Mouse (Mus musculus): ENCODE data around the gene Nckap5. TPM values are rescaled to one million over a fixed set of nuclear protein-coding genes. Genes with fewer than 3 reads are reported as not detected.

The Nckap5 gene
- polyA plus RNA-seq, 1 experiment from 2014 or later, result 6.2 TPM

DNA sequence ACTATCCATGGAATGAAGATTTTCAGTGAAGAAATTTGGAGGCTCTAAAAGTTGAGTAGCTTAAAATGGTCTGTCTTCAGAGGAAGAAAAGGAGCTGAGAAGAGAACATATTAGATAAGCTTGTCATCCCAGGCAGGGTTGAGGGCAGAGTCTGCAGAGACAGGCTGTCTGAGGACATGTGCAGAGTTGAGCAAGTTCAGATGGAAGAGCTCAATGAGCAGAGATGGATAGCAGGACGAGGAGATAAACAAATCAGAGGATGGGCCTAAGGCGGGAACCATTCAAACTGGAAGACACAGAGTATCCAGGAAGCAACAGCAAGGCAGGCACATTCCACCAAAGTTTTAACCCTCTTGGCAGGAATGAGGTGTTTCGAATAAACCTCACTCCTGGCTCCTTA lies 235.8 kb downstream of the Nckap5 start:
- WGBS, result 86% methylated on average over 3 of the region's 3 CpGs
- H3K36me3 ChIP-seq (ENCODE audit: control insufficient read depth, insufficient read depth, low read length), result no peaks in the 10 kb centered on the region
- H3K9me3 ChIP-seq (ENCODE audit: control insufficient read depth, low read length), result no peaks in the 10 kb centered on the region
- H3K4me1 ChIP-seq (ENCODE audit: control insufficient read depth, insufficient read depth, low read length), result peaks cover 3% of the 10 kb centered on the region; the same call in 1 of the 2 replicates
- H3K4me2 ChIP-seq (ENCODE audit: low read depth, low read length), result no peak overlapping the region
- no peak overlapping the region for H3K4me3 ChIP-seq (ENCODE audit: low read depth, low read length)
- H3K27me3 ChIP-seq (replicated peaks; ENCODE audit: control insufficient read depth, insufficient read depth, low read length), result no peaks in the 10 kb centered on the region
- ATAC-seq (ENCODE audit: low read depth) (no peak), DNase-seq (ENCODE audit: low spot score) (no peak)
- H3K9ac ChIP-seq (ENCODE audit: low read depth, low read length), result no peak overlapping the region
- H3K27ac ChIP-seq (replicated peaks; ENCODE audit: low read depth, low read length), result no peak overlapping the region

GRCm38 (mm10) chr1:126593044-126593805 lies 237.4 kb downstream of the Nckap5 start:
- Histone ChIP-seq H3K27ac (replicated peaks; ENCODE audit: low read depth, low read length) (no peak overlapping the region), H3K9ac (ENCODE audit: low read depth, low read length) (no peak overlapping the region), H3K4me2 (ENCODE audit: low read depth, low read length) (no peak overlapping the region), H3K36me3 (ENCODE audit: control insufficient read depth, insufficient read depth, low read length) (no peaks in the 10 kb centered on the region), H3K4me1 (ENCODE audit: control insufficient read depth, insufficient read depth, low read length) (peaks cover 3% of the 10 kb centered on the region; the same call in 1 of the 2 replicates), H3K9me3 (ENCODE audit: control insufficient read depth, low read length) (no peaks in the 10 kb centered on the region), H3K27me3 (replicated peaks; ENCODE audit: control insufficient read depth, insufficient read depth, low read length) (no peaks in the 10 kb centered on the region), H3K4me3 (ENCODE audit: low read depth, low read length) (no peak overlapping the region)
- WGBS, result 55% methylated on average over 7 of the region's 7 CpGs
- DNase-seq (ENCODE audit: low spot score) (peak; percentile 35), ATAC-seq (ENCODE audit: low read depth) (no peak)

- Histone ChIP-seq H3K27ac (replicated peaks; ENCODE audit: low read depth, low read length) (no peak overlapping the region), H3K4me3 (ENCODE audit: low read depth, low read length) (no peak overlapping the region), H3K4me1 (ENCODE audit: control insufficient read depth, insufficient read depth, low read length) (0 out of 2 replicates have a peak, but pooled peaks cover 3% of the 10 kb centered on the region), H3K36me3 (ENCODE audit: control insufficient read depth, insufficient read depth, low read length) (no peaks in the 10 kb centered on the region), H3K27me3 (replicated peaks; ENCODE audit: control insufficient read depth, insufficient read depth, low read length) (no peaks in the 10 kb centered on the region), H3K4me2 (ENCODE audit: low read depth, low read length) (no peak overlapping the region), H3K9me3 (ENCODE audit: control insufficient read depth, low read length) (no peaks in the 10 kb centered on the region), H3K9ac (ENCODE audit: low read depth, low read length) (no peak overlapping the region)
- WGBS, result 79% methylated on average over 3 of the region's 3 CpGs
- ATAC-seq (ENCODE audit: low read depth), result no peak
- no peak for DNase-seq (ENCODE audit: low spot score)
These were observed 239.7 kb downstream of the Nckap5 start for GRCm38 (mm10) chr1:126590911-126591310.

DNA sequence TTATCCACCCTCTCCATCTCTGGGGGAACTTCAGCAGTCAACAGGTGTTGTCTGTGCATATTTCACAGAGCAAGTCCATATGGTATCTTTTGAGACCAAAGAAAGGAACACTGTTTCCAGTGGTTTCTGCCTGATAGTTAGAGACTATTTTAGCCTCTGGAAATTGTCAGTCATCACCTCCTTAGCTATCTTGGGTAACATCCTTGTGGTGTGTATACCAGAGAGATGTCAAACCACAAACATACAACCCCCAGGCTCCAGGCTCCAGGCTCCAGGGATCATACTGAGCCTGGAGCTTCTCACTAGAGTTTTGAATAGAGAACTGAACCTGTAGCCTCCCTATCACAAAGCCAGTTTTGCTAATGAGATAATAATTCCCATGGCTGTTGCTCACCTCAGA lies 252.4 kb downstream of the Nckap5 start:
- Histone ChIP-seq H3K4me2 (ENCODE audit: low read depth, low read length) (no peak overlapping the region), H3K27ac (replicated peaks; ENCODE audit: low read depth, low read length) (no peak overlapping the region), H3K4me1 (ENCODE audit: control insufficient read depth, insufficient read depth, low read length) (no peaks in the 10 kb centered on the region), H3K27me3 (replicated peaks; ENCODE audit: control insufficient read depth, insufficient read depth, low read length) (no peaks in the 10 kb centered on the region), H3K36me3 (ENCODE audit: control insufficient read depth, insufficient read depth, low read length) (no peaks in the 10 kb centered on the region), H3K9ac (ENCODE audit: low read depth, low read length) (no peak overlapping the region), H3K4me3 (ENCODE audit: low read depth, low read length) (no peak overlapping the region), H3K9me3 (ENCODE audit: control insufficient read depth, low read length) (no peaks in the 10 kb centered on the region)
- DNase-seq (ENCODE audit: low spot score) (peak; percentile 42), ATAC-seq (ENCODE audit: low read depth) (peak; percentile 44; the same call in 1 of the 2 replicates)

DNA sequence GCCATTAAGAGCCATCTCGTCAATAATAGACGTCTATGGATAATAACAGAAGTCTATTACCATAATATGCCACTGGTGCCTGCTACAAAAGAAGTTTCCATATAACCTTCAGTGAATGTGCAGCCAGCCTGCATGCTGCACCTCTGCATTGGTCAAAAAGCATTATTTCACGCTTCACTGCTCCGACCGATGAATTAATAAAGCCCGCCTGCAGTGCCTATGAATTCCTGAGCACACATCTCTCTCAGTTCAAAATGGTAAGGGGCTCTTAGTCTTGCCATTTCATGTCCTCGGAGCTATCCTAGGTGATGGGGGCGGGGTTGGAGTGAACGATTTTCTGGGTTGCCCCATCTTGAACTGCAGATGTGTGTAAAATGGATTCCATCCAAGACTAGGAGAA lies 256.3 kb downstream of the Nckap5 start:
- Histone ChIP-seq H3K9ac (ENCODE audit: low read depth, low read length) (no peak overlapping the region), H3K4me2 (ENCODE audit: low read depth, low read length) (no peak overlapping the region), H3K4me3 (ENCODE audit: low read depth, low read length) (no peak overlapping the region), H3K27ac (replicated peaks; ENCODE audit: low read depth, low read length) (no peak overlapping the region), H3K36me3 (ENCODE audit: control insufficient read depth, insufficient read depth, low read length) (no peaks in the 10 kb centered on the region), H3K4me1 (ENCODE audit: control insufficient read depth, insufficient read depth, low read length) (no peaks in the 10 kb centered on the region), H3K9me3 (ENCODE audit: control insufficient read depth, low read length) (no peaks in the 10 kb centered on the region), H3K27me3 (replicated peaks; ENCODE audit: control insufficient read depth, insufficient read depth, low read length) (no peaks in the 10 kb centered on the region)
- DNase-seq (ENCODE audit: low spot score) (no peak), ATAC-seq (ENCODE audit: low read depth) (no peak)
- WGBS, result 82% methylated on average over 9 of the region's 9 CpGs

GRCm38 (mm10) chr1:126573714-126574113 lies 256.9 kb downstream of the Nckap5 start:
- Histone ChIP-seq H3K4me2 (ENCODE audit: low read depth, low read length) (no peak overlapping the region), H3K27me3 (replicated peaks; ENCODE audit: control insufficient read depth, insufficient read depth, low read length) (no peaks in the 10 kb centered on the region), H3K9me3 (ENCODE audit: control insufficient read depth, low read length) (no peaks in the 10 kb centered on the region), H3K4me3 (ENCODE audit: low read depth, low read length) (no peak overlapping the region), H3K36me3 (ENCODE audit: control insufficient read depth, insufficient read depth, low read length) (no peaks in the 10 kb centered on the region), H3K4me1 (ENCODE audit: control insufficient read depth, insufficient read depth, low read length) (no peaks in the 10 kb centered on the region), H3K27ac (replicated peaks; ENCODE audit: low read depth, low read length) (no peak overlapping the region), H3K9ac (ENCODE audit: low read depth, low read length) (no peak overlapping the region)
- DNase-seq (ENCODE audit: low spot score) (peak; percentile 57), ATAC-seq (ENCODE audit: low read depth) (peak; percentile 75; the same call in 1 of the 2 replicates)
- 81% methylated on average over 3 of the region's 3 CpGs for WGBS

DNA sequence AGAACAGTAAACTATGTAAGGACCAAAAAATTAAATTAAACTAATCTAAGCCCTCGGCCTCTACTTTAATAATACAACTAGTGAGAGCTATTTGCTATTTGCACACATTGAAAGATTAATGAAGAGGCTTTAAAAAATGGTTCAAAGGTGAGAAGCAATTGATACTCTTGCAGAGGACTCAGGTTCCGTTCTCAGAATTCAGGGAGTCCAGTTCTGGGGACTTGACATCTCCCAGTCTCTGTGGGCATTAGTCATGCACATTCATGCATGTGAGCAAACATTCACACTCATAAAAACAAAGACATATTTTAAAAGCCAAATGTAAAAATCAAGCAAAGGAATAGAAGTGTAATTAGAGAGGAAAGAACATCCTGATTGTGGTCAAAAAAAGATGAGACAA lies 257.5 kb downstream of the Nckap5 start:
- Histone ChIP-seq H3K9me3 (ENCODE audit: control insufficient read depth, low read length) (no peaks in the 10 kb centered on the region), H3K27ac (replicated peaks; ENCODE audit: low read depth, low read length) (no peak overlapping the region), H3K27me3 (replicated peaks; ENCODE audit: control insufficient read depth, insufficient read depth, low read length) (no peaks in the 10 kb centered on the region), H3K9ac (ENCODE audit: low read depth, low read length) (no peak overlapping the region), H3K4me1 (ENCODE audit: control insufficient read depth, insufficient read depth, low read length) (no peaks in the 10 kb centered on the region), H3K4me2 (ENCODE audit: low read depth, low read length) (no peak overlapping the region), H3K4me3 (ENCODE audit: low read depth, low read length) (no peak overlapping the region), H3K36me3 (ENCODE audit: control insufficient read depth, insufficient read depth, low read length) (no peaks in the 10 kb centered on the region)
- WGBS, result 72% methylated on average over 2 of the region's 2 CpGs
- DNase-seq (ENCODE audit: low spot score), result no peak
- ATAC-seq (ENCODE audit: low read depth), result no peak

- DNase-seq (ENCODE audit: low spot score), result no peak
- ATAC-seq (ENCODE audit: low read depth), result no peak
- H3K36me3 ChIP-seq (ENCODE audit: control insufficient read depth, insufficient read depth, low read length), result no peaks in the 10 kb centered on the region
- WGBS, result 73% methylated on average over 6 of the region's 6 CpGs
- no peaks in the 10 kb centered on the region for H3K27me3 ChIP-seq (replicated peaks; ENCODE audit: control insufficient read depth, insufficient read depth, low read length)
- no peak overlapping the region for H3K27ac ChIP-seq (replicated peaks; ENCODE audit: low read depth, low read length)
- no peak overlapping the region for H3K9ac ChIP-seq (ENCODE audit: low read depth, low read length)
- no peak overlapping the region for H3K4me3 ChIP-seq (ENCODE audit: low read depth, low read length)
- H3K4me2 ChIP-seq (ENCODE audit: low read depth, low read length), result no peak overlapping the region
- H3K9me3 ChIP-seq (ENCODE audit: control insufficient read depth, low read length), result no peaks in the 10 kb centered on the region
- H3K4me1 ChIP-seq (ENCODE audit: control insufficient read depth, insufficient read depth, low read length), result no peaks in the 10 kb centered on the region
These were observed 260.9 kb downstream of the Nckap5 start for GRCm38 (mm10) chr1:126569611-126570238.
